In genomic region chr13:32213702-32214452, GRCm38 (mm10) we compare ENCODE assay signal across 8 mouse cellular contexts.
DNase-seq lines count a peak whose midpoint lies in the region; ATAC-seq and TF ChIP-seq lines count a peak whose summit lies in the region.

No protein-coding gene starts in this region.

- no peaks in the 10 kb centered on the region for H3K36me3 ChIP-seq in heart, postnatal 0 days (replicated peaks; ENCODE audit: control insufficient read depth, insufficient read depth, low read length)

- no peak overlapping the region for H3K4me3 ChIP-seq in heart, postnatal 0 days (ENCODE audit: low read depth, low read length)

- no peak overlapping the region for H3K27ac ChIP-seq in heart, postnatal 0 days (ENCODE audit: low read depth)

- no peak; the same call in 1 of the 2 replicates for ATAC-seq in heart, postnatal 0 days (ENCODE audit: insufficient read depth, low read depth)

- no peaks in the 10 kb centered on the region; the same call in 1 of the 2 replicates for H3K4me1 ChIP-seq in heart, postnatal 0 days (ENCODE audit: control insufficient read depth, insufficient read depth)

- no peak overlapping the region for H3K9ac ChIP-seq in heart, postnatal 0 days (replicated peaks; ENCODE audit: low read depth, low read length)

- WGBS in heart, postnatal 0 days: 46% methylated on average over 9 of the region's 9 CpGs

- H3K4me2 ChIP-seq in heart, postnatal 0 days (ENCODE audit: low read depth, low read length): no peak overlapping the region

- peak; percentile 39 for DNase-seq in layer of hippocampus, adult 11-12 months (ENCODE audit: low spot score)
- no peak for DNase-seq in layer of hippocampus, postnatal 25 days (ENCODE audit: extremely low spot score in 1 of 2, low spot score in 1 of 2)
- DNase-seq in ES-CJ7 (ENCODE audit: low read depth, low spot score): peak; percentile 57
- DNase-seq in embryo, embryonic 10 days (ENCODE audit: low spot score): peak; percentile 87
- peak; percentile 69 for DNase-seq in heart, postnatal 0 days (ENCODE audit: low spot score)
- DNase-seq in layer of hippocampus, adult 9-11 months: peak; percentile 17
- peak; percentile 24 for DNase-seq in neural tube, embryonic 10.5 days (ENCODE audit: extremely low spot score, low spot score)
- DNase-seq in testis, postnatal 14 days (ENCODE audit: low spot score): no peak

- no peaks in the 10 kb centered on the region for H3K9me3 ChIP-seq in heart, postnatal 0 days (replicated peaks; ENCODE audit: control insufficient read depth, low read length)

- TF ChIP-seq CTCF in heart, postnatal 0 days (IDR thresholded peaks at IDR 0.05; ENCODE audit: low read depth): peak; percentile 87

- no peaks in the 10 kb centered on the region for H3K27me3 ChIP-seq in heart, postnatal 0 days (ENCODE audit: control insufficient read depth, insufficient read depth, low read length)

- TF ChIP-seq EP300 in heart, postnatal 0 days (IDR thresholded peaks at IDR 0.05; ENCODE audit: low read depth): no peak

Comparison
In these comparisons a context has a peak if more than half of its experiments do, and no peak if none do; other contexts are left out.
1. DNase-seq: peak in layer of hippocampus, adult 11-12 months (single experiment), ES-CJ7 (single experiment), embryo, embryonic 10 days (single experiment), heart, postnatal 0 days (single experiment), layer of hippocampus, adult 9-11 months (single experiment) and neural tube, embryonic 10.5 days (single experiment); none in layer of hippocampus, postnatal 25 days (0 of 2) and testis, postnatal 14 days (single experiment).